Mouse (Mus musculus): ENCODE results near the gene Vgf.
A peak's percentile ranks its signal among the peaks of the same experiment; 100 is the strongest.

Gene Vgf

GRCm38 (mm10) chr5:137072079-137072960, 46.1 kb downstream of the Vgf start, which contains the start of gene Serpine1:
TSS of gene Serpine1 (minus strand) at chr5:137072268.
- peak; percentile 95 to 96 for DNase-seq (ENCODE audit: low spot score in 2 of 2)

- DNase-seq (ENCODE audit: low spot score in 2 of 2) = no peak
These were observed 46.9 kb downstream of the Vgf start for GRCm38 (mm10) chr5:137073141-137073540.

- peak; percentile 57 to 72 for DNase-seq (ENCODE audit: low spot score in 2 of 2)
These were observed 48.0 kb downstream of the Vgf start for GRCm38 (mm10) chr5:137074191-137074651.

GRCm38 (mm10) chr5:137075726-137076125, 49.5 kb downstream of the Vgf start:
- no peak for DNase-seq (ENCODE audit: low spot score in 2 of 2)

GRCm38 (mm10) chr5:137076191-137076930, 50.2 kb downstream of the Vgf start:
- DNase-seq (ENCODE audit: low spot score in 2 of 2) = peak; percentile 77 to 81

GRCm38 (mm10) chr5:137077187-137077586, 51.0 kb downstream of the Vgf start:
- no peak for DNase-seq (ENCODE audit: low spot score in 2 of 2)

- DNase-seq (ENCODE audit: low spot score in 2 of 2) = no peak
These were observed 51.8 kb downstream of the Vgf start for GRCm38 (mm10) chr5:137078041-137078440.

- DNase-seq (ENCODE audit: low spot score in 2 of 2) = peak in 1 of 2 experiments; percentile 47
These were observed 52.4 kb downstream of the Vgf start for GRCm38 (mm10) chr5:137078616-137079015.

GRCm38 (mm10) chr5:137079849-137080248, 53.7 kb downstream of the Vgf start:
- peak; percentile 61 to 77 for DNase-seq (ENCODE audit: low spot score in 2 of 2)
